Mouse (Mus musculus): ENCODE data around the gene Endou. TPM values are rescaled to one million over a fixed set of nuclear protein-coding genes. Genes with fewer than 3 reads are reported as not detected.

The Endou gene
- polyA plus RNA-seq, 1 experiment: not detected

GRCm38 (mm10) chr15:97746748-97747147, 15.6 kb upstream of the Endou start:
- H3K27ac ChIP-seq (ENCODE audit: insufficient read depth, low read depth, low read length): no peak overlapping the region
- TF ChIP-seq POLR2A (IDR thresholded peaks at IDR 0.05; ENCODE audit: borderline replicate concordance, low read depth, low read length): no peak
- no peak for TF ChIP-seq CTCF (IDR thresholded peaks at IDR 0.05; ENCODE audit: low read depth, low read length)
- H3K4me1 ChIP-seq (ENCODE audit: control insufficient read depth, insufficient read depth, low read length): peaks cover 7% of the 10 kb centered on the region; the same call in 1 of the 2 replicates
- H3K4me3 ChIP-seq (ENCODE audit: insufficient read depth, low read length): no peak overlapping the region

GRCm38 (mm10) chr15:97746278-97746677, 15.1 kb upstream of the Endou start:
- Histone ChIP-seq H3K4me1 (ENCODE audit: control insufficient read depth, insufficient read depth, low read length) (peaks cover 7% of the 10 kb centered on the region; the same call in 1 of the 2 replicates), H3K27ac (ENCODE audit: insufficient read depth, low read depth, low read length) (no peak overlapping the region), H3K4me3 (ENCODE audit: insufficient read depth, low read length) (no peak overlapping the region)
- no peak for TF ChIP-seq CTCF (IDR thresholded peaks at IDR 0.05; ENCODE audit: low read depth, low read length)
- no peak for TF ChIP-seq POLR2A (IDR thresholded peaks at IDR 0.05; ENCODE audit: borderline replicate concordance, low read depth, low read length)

DNA sequence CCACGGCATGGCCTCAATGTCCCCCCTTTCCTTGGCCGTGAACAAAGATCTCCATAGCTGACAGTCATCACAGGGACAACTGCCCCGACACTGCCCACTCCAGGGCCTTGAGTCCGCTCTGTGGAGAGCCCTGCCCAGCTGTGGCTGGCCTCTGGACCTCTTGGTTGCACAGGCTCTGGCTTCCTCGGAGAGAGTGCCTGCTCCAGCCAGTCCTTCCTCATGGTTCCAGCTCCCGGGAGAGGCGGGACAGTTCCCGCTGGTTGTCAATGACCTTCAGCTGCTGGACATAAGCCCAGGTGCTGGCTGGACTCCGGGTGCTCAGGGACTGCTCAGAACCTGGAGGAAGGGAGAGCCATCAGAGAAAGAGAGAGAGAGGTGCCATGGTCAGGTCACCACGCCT, 14.2 kb upstream of the Endou start:
- no peak for TF ChIP-seq CTCF (IDR thresholded peaks at IDR 0.05; ENCODE audit: low read depth, low read length)
- TF ChIP-seq POLR2A (IDR thresholded peaks at IDR 0.05; ENCODE audit: borderline replicate concordance, low read depth, low read length): no peak
- H3K4me1 ChIP-seq (ENCODE audit: control insufficient read depth, insufficient read depth, low read length): peaks cover under 1% of the 10 kb centered on the region; the same call in 1 of the 2 replicates
- no peak overlapping the region for H3K4me3 ChIP-seq (ENCODE audit: insufficient read depth, low read length)
- no peak overlapping the region for H3K27ac ChIP-seq (ENCODE audit: insufficient read depth, low read depth, low read length)

- TF ChIP-seq CTCF (IDR thresholded peaks at IDR 0.05; ENCODE audit: low read depth, low read length): no peak
- TF ChIP-seq POLR2A (IDR thresholded peaks at IDR 0.05; ENCODE audit: borderline replicate concordance, low read depth, low read length): no peak
- no peak overlapping the region for H3K4me3 ChIP-seq (ENCODE audit: insufficient read depth, low read length)
- H3K4me1 ChIP-seq (ENCODE audit: control insufficient read depth, insufficient read depth, low read length): no peaks in the 10 kb centered on the region
- no peak overlapping the region for H3K27ac ChIP-seq (ENCODE audit: insufficient read depth, low read depth, low read length)
Observed at GRCm38 (mm10) chr15:97744930-97745329, 13.8 kb upstream of the Endou start.

GRCm38 (mm10) chr15:97743961-97744525, 12.9 kb upstream of the Endou start:
- no peak overlapping the region for H3K4me3 ChIP-seq (ENCODE audit: insufficient read depth, low read length)
- TF ChIP-seq CTCF (IDR thresholded peaks at IDR 0.05; ENCODE audit: low read depth, low read length) (no peak), POLR2A (IDR thresholded peaks at IDR 0.05; ENCODE audit: borderline replicate concordance, low read depth, low read length) (no peak)
- H3K4me1 ChIP-seq (ENCODE audit: control insufficient read depth, insufficient read depth, low read length): no peaks in the 10 kb centered on the region
- H3K27ac ChIP-seq (ENCODE audit: insufficient read depth, low read depth, low read length): no peak overlapping the region

DNA sequence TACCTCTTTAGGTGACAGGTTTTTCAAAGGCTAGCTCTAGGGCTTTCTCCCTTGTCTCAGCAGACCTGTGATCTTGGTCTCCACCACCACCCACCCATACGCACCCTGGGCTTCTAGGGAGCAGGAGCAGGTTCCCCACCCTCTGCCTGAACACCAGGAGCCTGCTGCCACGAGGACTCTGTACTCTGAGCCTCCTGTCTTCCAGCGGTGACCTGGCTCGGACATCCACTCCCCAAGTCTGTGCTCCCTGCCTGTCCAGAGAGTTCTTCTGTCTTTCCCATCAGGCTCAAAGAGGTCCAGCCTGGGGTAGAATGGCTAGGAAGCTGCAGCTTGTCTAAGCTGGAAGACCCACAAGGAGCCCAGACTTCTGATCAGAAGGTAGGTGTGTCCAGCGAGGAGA, 12.1 kb upstream of the Endou start:
- no peak overlapping the region for H3K27ac ChIP-seq (ENCODE audit: insufficient read depth, low read depth, low read length)
- H3K4me3 ChIP-seq (ENCODE audit: insufficient read depth, low read length): no peak overlapping the region
- TF ChIP-seq POLR2A (IDR thresholded peaks at IDR 0.05; ENCODE audit: borderline replicate concordance, low read depth, low read length): no peak
- no peak for TF ChIP-seq CTCF (IDR thresholded peaks at IDR 0.05; ENCODE audit: low read depth, low read length)
- H3K4me1 ChIP-seq (ENCODE audit: control insufficient read depth, insufficient read depth, low read length): no peaks in the 10 kb centered on the region

DNA sequence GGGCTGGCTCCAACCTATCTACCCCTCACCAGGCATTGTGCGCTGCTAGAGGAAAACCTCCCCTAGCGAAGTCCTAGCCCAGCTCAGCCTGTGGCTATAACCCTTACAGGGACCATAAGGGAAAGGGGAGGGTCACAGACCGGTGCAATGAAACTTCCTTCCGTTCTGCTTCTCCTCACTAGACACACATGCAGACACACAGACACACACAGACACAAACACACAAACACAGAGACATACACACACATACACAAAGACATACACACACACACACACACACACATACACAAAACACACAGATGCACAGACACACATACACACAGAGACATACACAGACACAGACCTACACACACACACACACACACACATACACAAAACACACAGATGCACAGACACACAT, 11.5 kb upstream of the Endou start:
- Histone ChIP-seq H3K4me3 (ENCODE audit: insufficient read depth, low read length) (no peak overlapping the region), H3K4me1 (ENCODE audit: control insufficient read depth, insufficient read depth, low read length) (no peaks in the 10 kb centered on the region), H3K27ac (ENCODE audit: insufficient read depth, low read depth, low read length) (no peak overlapping the region)
- TF ChIP-seq POLR2A (IDR thresholded peaks at IDR 0.05; ENCODE audit: borderline replicate concordance, low read depth, low read length): no peak
- no peak for TF ChIP-seq CTCF (IDR thresholded peaks at IDR 0.05; ENCODE audit: low read depth, low read length)

GRCm38 (mm10) chr15:97742074-97742473, 10.9 kb upstream of the Endou start:
- no peaks in the 10 kb centered on the region for H3K4me1 ChIP-seq (ENCODE audit: control insufficient read depth, insufficient read depth, low read length)
- no peak overlapping the region for H3K27ac ChIP-seq (ENCODE audit: insufficient read depth, low read depth, low read length)
- TF ChIP-seq CTCF (IDR thresholded peaks at IDR 0.05; ENCODE audit: low read depth, low read length): no peak
- TF ChIP-seq POLR2A (IDR thresholded peaks at IDR 0.05; ENCODE audit: borderline replicate concordance, low read depth, low read length): no peak
- H3K4me3 ChIP-seq (ENCODE audit: insufficient read depth, low read length): no peak overlapping the region

DNA sequence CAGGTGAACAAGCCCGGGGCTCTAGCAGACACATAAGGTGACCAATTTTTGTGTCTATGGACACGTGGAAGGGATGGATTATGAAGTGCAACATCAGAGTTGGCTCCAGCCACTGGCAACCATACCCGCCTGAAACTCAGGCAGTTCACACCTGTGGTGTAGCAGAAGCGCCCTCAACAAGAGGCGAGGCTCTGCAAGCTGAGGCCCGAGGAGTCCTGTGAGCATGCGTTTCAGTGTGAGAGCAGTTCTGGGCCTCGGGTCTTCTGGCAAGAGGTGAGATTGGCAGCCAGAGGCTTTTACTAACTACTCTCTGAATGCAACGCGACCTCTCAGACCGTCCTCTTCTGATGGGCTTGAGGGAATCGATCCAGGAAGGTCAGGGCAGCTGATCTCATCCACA, 10.5 kb upstream of the Endou start:
- Histone ChIP-seq H3K4me1 (ENCODE audit: control insufficient read depth, insufficient read depth, low read length) (no peaks in the 10 kb centered on the region), H3K27ac (ENCODE audit: insufficient read depth, low read depth, low read length) (no peak overlapping the region), H3K4me3 (ENCODE audit: insufficient read depth, low read length) (no peak overlapping the region)
- TF ChIP-seq POLR2A (IDR thresholded peaks at IDR 0.05; ENCODE audit: borderline replicate concordance, low read depth, low read length) (no peak), CTCF (IDR thresholded peaks at IDR 0.05; ENCODE audit: low read depth, low read length) (no peak)

- Histone ChIP-seq H3K4me3 (ENCODE audit: insufficient read depth, low read length) (no peak overlapping the region), H3K27ac (ENCODE audit: insufficient read depth, low read depth, low read length) (no peak overlapping the region)
Observed at GRCm38 (mm10) chr15:97740283-97740732, 9.2 kb upstream of the Endou start.

More at GRCm38 (mm10) chr15:97740283-97740732, 9.2 kb upstream of the Endou start:
- H3K4me1 ChIP-seq (ENCODE audit: control insufficient read depth, insufficient read depth, low read length): no peaks in the 10 kb centered on the region
- TF ChIP-seq POLR2A (IDR thresholded peaks at IDR 0.05; ENCODE audit: borderline replicate concordance, low read depth, low read length) (no peak), CTCF (IDR thresholded peaks at IDR 0.05; ENCODE audit: low read depth, low read length) (no peak)

Measured in bone marrow macrophage, adult 2 months (primary cell).